Mouse (Mus musculus) limb, embryonic 15.5 days (tissue): ENCODE results near the gene Ugt1a10. TPM values are rescaled to one million over a fixed set of nuclear protein-coding genes. Genes with fewer than 3 reads are reported as not detected.
"Not testable (repeated sequence)": the region's sequence is repeated elsewhere in the genome, so short reads cannot be mapped to it uniquely, and the experiment has no call there.

ENCODE experiments used
- ATAC-seq: fragments of 200-750 bp; cut with Nextera tagmentation; 2 replicates; pipeline ENCODE4 v1.8.0; 2017; ENCODE audit warnings: low read depth, moderate TSS enrichment; ENCODE audit not compliant: insufficient number of reproducible peaks, low FRiP score, low TSS enrichment
- H3K27ac ChIP-seq: fragments of 300-500 bp; sonication (generic); 2 replicates; pipeline ENCODE4 v1.5.1; 2015; ENCODE audit warnings: moderate library complexity, mild to moderate bottlenecking, inconsistent platforms
- H3K27me3 ChIP-seq: fragments of 300-500 bp; sonication (generic); 2 replicates; pipeline ENCODE4 v1.6.1; 2015; ENCODE audit warnings: inconsistent platforms
- H3K36me3 ChIP-seq: fragments of 300-500 bp; sonication (generic); 2 replicates; pipeline ENCODE4 v1.6.1; 2015; ENCODE audit warnings: inconsistent platforms
- H3K4me1 ChIP-seq: fragments of 300-500 bp; sonication (generic); 2 replicates; pipeline ENCODE4 v1.6.1; 2015; ENCODE audit warnings: inconsistent platforms
- H3K4me2 ChIP-seq: fragments of 300-500 bp; sonication (generic); 2 replicates; pipeline ENCODE4 v1.6.1; 2015; ENCODE audit warnings: mild to moderate bottlenecking, inconsistent platforms
- H3K4me3 ChIP-seq: fragments of 300-500 bp; sonication (generic); 2 replicates; pipeline ENCODE4 v1.5.1; 2015; ENCODE audit warnings: mild to moderate bottlenecking, inconsistent platforms
- H3K9ac ChIP-seq: fragments of 300-500 bp; sonication (generic); 2 replicates; pipeline ENCODE4 v1.6.1; 2015; ENCODE audit warnings: inconsistent platforms
- H3K9me3 ChIP-seq: fragments of 300-500 bp; sonication (generic); 2 replicates; pipeline ENCODE4 v1.6.1; 2016; ENCODE audit warnings: inconsistent platforms
- WGBS: fragments of 180-500 bp; shearing (Covaris S2); methylation state at CpG from one replicate; pipeline ENCODE4 v1.1.7; 2015; 5-methylcytosine and 5-hydroxymethylcytosine counted together
- polyA plus RNA-seq: library from polyadenylated mRNA; unstranded; fragments of >200 nt; fragmentation: Nextera tagmentation; extraction: Ambion mirVana; gene quantifications from 2 replicates; pipeline ENCODE4 v1.2.1, GENCODE M21; 2015

Gene Ugt1a10
- not detected in 2 replicates for polyA plus RNA-seq

DNA sequence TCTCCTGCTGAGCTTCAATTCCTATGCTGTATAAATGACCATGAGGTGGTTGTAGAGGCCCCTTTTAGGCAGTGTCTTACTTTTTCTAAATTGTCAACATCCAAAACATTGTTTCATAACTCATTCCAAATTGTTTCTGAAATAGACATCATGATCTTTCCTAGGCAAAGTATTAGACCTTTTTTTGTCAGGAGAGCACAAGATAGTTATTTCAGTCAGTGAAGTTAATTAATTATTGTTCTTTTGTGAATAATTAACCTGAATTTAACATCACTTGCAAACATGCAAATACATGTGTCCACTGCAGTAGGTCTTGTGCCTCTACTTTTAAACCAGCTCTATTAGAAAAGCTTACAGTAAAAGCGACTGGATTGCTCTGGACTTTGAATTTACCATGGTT, at the start of gene Ugt1a10:
Ugt1a10 (plus strand) TSS at position 301 of the 400 bp plus-strand sequence.
- Histone ChIP-seq H3K9ac (no peak within 1 kb of the TSS), H3K4me2 (no peak within 1 kb of the TSS), H3K4me1 (no peaks in the 10 kb centered on the region), H3K4me3 (no peak within 1 kb of the TSS), H3K36me3 (no peaks in the 10 kb centered on the region), H3K27me3 (no peaks in the 10 kb centered on the region), H3K27ac (no peak within 1 kb of the TSS), H3K9me3 (no peaks in the 10 kb centered on the region)
- no peak for ATAC-seq
- WGBS: 87% methylated on average over 1 of the region's 1 CpGs

DNA sequence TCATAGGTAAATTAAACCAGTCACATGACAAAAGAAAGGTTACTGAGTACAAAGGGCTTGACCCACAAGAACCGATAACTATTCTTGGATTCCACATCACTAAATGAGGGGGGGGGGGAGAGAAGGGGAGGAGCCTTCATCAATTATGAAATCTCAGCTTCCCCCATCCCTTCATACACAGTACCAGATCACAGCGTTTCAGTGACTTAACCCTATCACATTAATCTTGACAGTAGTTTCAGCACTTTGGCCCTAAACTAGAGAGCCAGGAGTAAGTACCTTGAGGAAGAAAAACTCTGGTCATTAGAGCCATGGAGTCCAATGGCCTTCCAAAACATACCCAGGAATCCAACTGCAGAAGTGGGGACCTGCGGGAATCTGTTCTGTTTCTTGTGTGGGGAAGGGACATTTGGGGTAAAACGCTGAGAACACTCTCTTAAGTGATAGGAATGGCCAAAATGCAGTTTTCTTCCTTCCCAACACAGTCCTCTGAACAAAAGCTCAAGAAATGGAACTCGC, 47.4 kb upstream of the Ugt1a10 start:
- H3K9ac ChIP-seq: peak overlapping the region; percentile 84
- H3K27ac ChIP-seq: peak overlapping the region; percentile 95
- 2% methylated on average over 5 of the region's 5 CpGs for WGBS
- peak overlapping the region; percentile 68 for H3K4me3 ChIP-seq
- H3K36me3 ChIP-seq: peaks cover 29% of the 10 kb centered on the region
- H3K4me2 ChIP-seq: peak overlapping the region; percentile 58
- peaks cover 6% of the 10 kb centered on the region; the same call in 1 of the 2 replicates for H3K4me1 ChIP-seq
- H3K27me3 ChIP-seq: no peaks in the 10 kb centered on the region
- no peaks in the 10 kb centered on the region for H3K9me3 ChIP-seq
- 0 out of 2 replicates have a peak, but pooled peaks have one; percentile 40 for ATAC-seq

DNA sequence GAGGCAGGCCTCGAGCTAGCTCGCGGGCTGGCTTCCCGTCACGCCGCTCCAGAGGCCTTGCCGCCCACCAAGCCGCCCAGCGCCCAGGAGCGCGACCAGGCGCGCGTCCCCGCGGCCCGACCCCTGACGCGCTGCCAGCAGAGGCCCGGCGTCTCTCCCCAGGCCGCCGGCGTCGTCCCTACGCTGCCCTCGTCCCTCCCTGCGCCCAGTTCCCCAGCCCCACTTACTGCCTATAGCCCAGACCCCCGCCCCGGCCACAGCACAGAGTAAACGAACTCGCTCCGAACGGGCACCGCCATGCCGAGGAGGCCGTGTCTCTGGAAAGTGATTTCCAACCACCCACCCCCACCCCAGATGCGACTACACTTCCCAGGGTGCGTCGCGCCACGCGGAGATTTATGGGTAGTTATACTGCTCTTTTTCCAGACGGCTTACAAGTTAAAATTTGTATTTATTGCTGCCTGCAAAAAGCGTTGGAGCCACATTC, 46.9 kb upstream of the Ugt1a10 start, which contains the start of gene Usp40:
Usp40 (minus strand) TSS at position 341 of the 487 bp plus-strand sequence.
- Histone ChIP-seq H3K4me3 (peak within 1 kb of the TSS; percentile 68), H3K9me3 (no peaks in the 10 kb centered on the region)
- WGBS: under 1% methylated on average over 45 of the region's 45 CpGs

DNA sequence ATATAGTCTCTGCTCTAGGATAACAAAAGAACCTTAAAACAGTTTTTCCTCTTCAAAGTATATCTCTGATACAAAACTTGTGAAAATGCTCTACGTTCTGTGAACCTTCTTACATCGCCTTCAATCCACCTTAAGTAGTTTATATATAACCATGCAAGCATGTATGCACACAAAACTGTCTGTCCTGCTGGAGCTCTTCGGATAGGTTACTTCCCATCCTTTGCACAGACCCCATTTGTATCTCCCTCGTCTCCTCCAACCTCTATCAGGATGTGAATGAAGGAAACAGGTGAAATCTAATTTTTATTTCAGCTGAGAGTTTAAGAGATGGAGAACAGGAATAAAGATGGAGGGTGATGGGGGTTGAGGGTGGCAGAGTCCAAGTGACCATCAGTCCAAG, 46.5 kb upstream of the Ugt1a10 start:
- H3K9ac ChIP-seq: peak overlapping the region; percentile 84; the same call in 1 of the 2 replicates
- peaks cover 6% of the 10 kb centered on the region; the same call in 1 of the 2 replicates for H3K4me1 ChIP-seq
- 42% methylated on average over 4 of the region's 4 CpGs for WGBS
- no peaks in the 10 kb centered on the region for H3K27me3 ChIP-seq
- peak overlapping the region; percentile 95 for H3K27ac ChIP-seq
- H3K9me3 ChIP-seq: no peaks in the 10 kb centered on the region
- 0 out of 2 replicates have a peak, but pooled peaks have one; percentile 15 for ATAC-seq
- H3K36me3 ChIP-seq: peaks cover 19% of the 10 kb centered on the region
- peak overlapping the region; percentile 68 for H3K4me3 ChIP-seq
- H3K4me2 ChIP-seq: peak overlapping the region; percentile 58

More for the DNA sequence above, 46.9 kb upstream of the Ugt1a10 start, which contains the start of gene Usp40:
- Histone ChIP-seq H3K4me2 (peak within 1 kb of the TSS; percentile 58), H3K36me3 (peaks cover 24% of the 10 kb centered on the region), H3K4me1 (peaks cover 6% of the 10 kb centered on the region; the same call in 1 of the 2 replicates), H3K27me3 (no peaks in the 10 kb centered on the region), H3K27ac (peak within 1 kb of the TSS; percentile 95), H3K9ac (peak within 1 kb of the TSS; percentile 84)
- peak; percentile 90 for ATAC-seq

GRCm38 (mm10) chr1:88009521-88009920, 45.7 kb upstream of the Ugt1a10 start:
- ATAC-seq: no peak; the same call in 1 of the 2 replicates
- WGBS: 66% methylated on average over 3 of the region's 3 CpGs
- H3K27me3 ChIP-seq: no peaks in the 10 kb centered on the region
- H3K9ac ChIP-seq: no peak overlapping the region
- no peak overlapping the region for H3K4me2 ChIP-seq
- H3K4me3 ChIP-seq: no peak overlapping the region
- peaks cover 6% of the 10 kb centered on the region; the same call in 1 of the 2 replicates for H3K4me1 ChIP-seq
- no peak overlapping the region for H3K27ac ChIP-seq
- no peaks in the 10 kb centered on the region; the same call in 1 of the 2 replicates for H3K9me3 ChIP-seq
- peaks cover 16% of the 10 kb centered on the region for H3K36me3 ChIP-seq

- no peak overlapping the region for H3K4me2 ChIP-seq
- no peak overlapping the region for H3K4me3 ChIP-seq
- no peak overlapping the region for H3K27ac ChIP-seq
- ATAC-seq: no peak
- WGBS: 70% methylated on average over 3 of the region's 3 CpGs
- no peaks in the 10 kb centered on the region for H3K27me3 ChIP-seq
- no peaks in the 10 kb centered on the region; the same call in 1 of the 2 replicates for H3K9me3 ChIP-seq
- H3K4me1 ChIP-seq: no peaks in the 10 kb centered on the region
- H3K9ac ChIP-seq: no peak overlapping the region
- H3K36me3 ChIP-seq: no peaks in the 10 kb centered on the region
Measured at GRCm38 (mm10) chr1:88013726-88014125, 41.5 kb upstream of the Ugt1a10 start.

- Histone ChIP-seq H3K9me3 (no peaks in the 10 kb centered on the region; the same call in 1 of the 2 replicates), H3K36me3 (no peaks in the 10 kb centered on the region), H3K4me1 (no peaks in the 10 kb centered on the region), H3K4me2 (no peak overlapping the region), H3K27ac (no peak overlapping the region), H3K9ac (no peak overlapping the region), H3K27me3 (no peaks in the 10 kb centered on the region), H3K4me3 (no peak overlapping the region)
- ATAC-seq: no peak
- WGBS: 90% methylated on average over 4 of the region's 4 CpGs
Measured at GRCm38 (mm10) chr1:88014194-88014593, 41.0 kb upstream of the Ugt1a10 start.

- Histone ChIP-seq H3K27me3 (no peaks in the 10 kb centered on the region), H3K4me1 (no peaks in the 10 kb centered on the region), H3K9ac (no peak overlapping the region), H3K4me3 (no peak overlapping the region), H3K4me2 (no peak overlapping the region), H3K36me3 (no peaks in the 10 kb centered on the region), H3K27ac (no peak overlapping the region), H3K9me3 (no peaks in the 10 kb centered on the region; the same call in 1 of the 2 replicates)
- ATAC-seq: no peak
- 91% methylated on average over 4 of the region's 4 CpGs for WGBS
Measured at GRCm38 (mm10) chr1:88014671-88015070, 40.5 kb upstream of the Ugt1a10 start.

GRCm38 (mm10) chr1:88015371-88015770, 39.8 kb upstream of the Ugt1a10 start:
- Histone ChIP-seq H3K4me3 (no peak overlapping the region), H3K36me3 (no peaks in the 10 kb centered on the region), H3K27ac (no peak overlapping the region), H3K9ac (no peak overlapping the region), H3K27me3 (no peaks in the 10 kb centered on the region), H3K9me3 (no peaks in the 10 kb centered on the region; the same call in 1 of the 2 replicates), H3K4me2 (no peak overlapping the region), H3K4me1 (no peaks in the 10 kb centered on the region)
- 87% methylated on average over 6 of the region's 6 CpGs for WGBS
- no peak for ATAC-seq

GRCm38 (mm10) chr1:88025244-88025643, 29.9 kb upstream of the Ugt1a10 start:
- not testable (repeated sequence) for H3K4me3 ChIP-seq, H3K9me3 ChIP-seq, ATAC-seq, H3K4me1 ChIP-seq, H3K27ac ChIP-seq, H3K27me3 ChIP-seq, H3K36me3 ChIP-seq, H3K9ac ChIP-seq, H3K4me2 ChIP-seq
- WGBS: 69% methylated on average over 3 of the region's 3 CpGs

GRCm38 (mm10) chr1:88043044-88043443, 12.1 kb upstream of the Ugt1a10 start:
- H3K4me1 ChIP-seq, H3K27me3 ChIP-seq, H3K9me3 ChIP-seq, H3K36me3 ChIP-seq, H3K4me3 ChIP-seq, H3K27ac ChIP-seq, H3K9ac ChIP-seq, H3K4me2 ChIP-seq, ATAC-seq: not testable (repeated sequence)
- 79% methylated on average over 1 of the region's 2 CpGs for WGBS

DNA sequence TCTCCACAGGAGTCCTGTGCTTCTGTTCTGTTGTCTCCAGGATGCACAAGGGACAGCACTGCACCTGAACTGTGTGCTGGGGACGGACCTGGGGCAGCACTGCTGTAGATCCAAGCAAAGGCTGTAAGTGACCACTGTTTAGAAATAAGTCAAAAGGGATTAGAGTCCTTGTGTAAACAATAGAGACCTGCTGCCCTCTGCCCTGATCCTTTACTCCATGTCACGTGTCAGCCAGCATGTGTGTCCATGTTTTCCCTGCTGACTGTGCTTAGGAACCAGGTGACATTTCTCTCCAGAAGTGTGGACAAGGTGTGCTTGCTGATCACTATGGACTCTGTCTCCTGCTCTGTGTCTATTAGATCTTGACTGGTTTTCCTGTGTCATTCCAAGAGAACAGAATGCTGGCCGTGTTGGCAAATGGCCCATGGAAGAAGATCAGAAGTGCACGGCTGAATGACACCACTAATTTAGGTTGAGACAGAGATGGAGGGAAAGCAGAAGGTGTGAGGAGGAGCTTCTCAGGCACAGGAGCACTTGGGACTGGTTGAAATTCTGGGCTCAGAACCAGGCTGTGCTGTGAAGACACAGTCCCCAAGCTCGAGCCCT, 10.3 kb upstream of the Ugt1a10 start:
- not testable (repeated sequence) for H3K4me2 ChIP-seq, H3K4me1 ChIP-seq, H3K36me3 ChIP-seq, H3K27me3 ChIP-seq, H3K27ac ChIP-seq, H3K4me3 ChIP-seq, ATAC-seq, H3K9me3 ChIP-seq, H3K9ac ChIP-seq
- WGBS: 66% methylated on average over 4 of the region's 5 CpGs
